Mouse (Mus musculus): Measurements from ENCODE around the gene Ccl1.

GRCm38 (mm10) chr11:82173491-82173890 is 132.0 kb downstream of the Ccl1 start:
- TF ChIP-seq POLR2A (IDR thresholded peaks at IDR 0.05; ENCODE audit: low read depth, low read length) (no peak), CTCF (IDR thresholded peaks at IDR 0.05; ENCODE audit: extremely low read depth, insufficient read depth, insufficient read length, insufficient replicate concordance) (no peak)
